Mouse (Mus musculus): ENCODE results near the gene Otogl. TPM values are rescaled to one million over a fixed set of nuclear protein-coding genes. Genes with fewer than 3 reads are reported as not detected.

Gene Otogl
- polyA plus RNA-seq, 1 experiment from 2014 or later: 0.01 TPM

- 37% methylated on average over 4 of the region's 4 CpGs for WGBS (ENCODE audit: insufficient replicate concordance)
- H3K4me1 ChIP-seq (ENCODE audit: control insufficient read depth, low read depth, low read length): no peaks in the 10 kb centered on the region; the same call in 1 of the 2 replicates
- ATAC-seq (ENCODE audit: low read depth): no peak
- no peak overlapping the region for H3K4me2 ChIP-seq (ENCODE audit: low read depth, low read length)
- no peak overlapping the region for H3K27ac ChIP-seq (ENCODE audit: low read length)
- no peaks in the 10 kb centered on the region for H3K9me3 ChIP-seq (replicated peaks; ENCODE audit: control insufficient read depth, low read length)
- H3K9ac ChIP-seq (ENCODE audit: low read depth, low read length): no peak overlapping the region
- no peak overlapping the region for H3K4me3 ChIP-seq (ENCODE audit: low read depth, low read length)
- H3K27me3 ChIP-seq (ENCODE audit: control insufficient read depth, insufficient read depth, low read depth, low read length): no peaks in the 10 kb centered on the region
- no peaks in the 10 kb centered on the region for H3K36me3 ChIP-seq (ENCODE audit: control insufficient read depth, insufficient read depth)
Measured at GRCm38 (mm10) chr10:107941188-107941900, 29.4 kb upstream of the Otogl start.

- no peaks in the 10 kb centered on the region for H3K27me3 ChIP-seq (ENCODE audit: control insufficient read depth, insufficient read depth, low read depth, low read length)
- 63% methylated on average over 6 of the region's 6 CpGs for WGBS (ENCODE audit: insufficient replicate concordance)
- no peak overlapping the region for H3K4me2 ChIP-seq (ENCODE audit: low read depth, low read length)
- no peak overlapping the region for H3K9ac ChIP-seq (ENCODE audit: low read depth, low read length)
- no peak overlapping the region for H3K4me3 ChIP-seq (ENCODE audit: low read depth, low read length)
- H3K36me3 ChIP-seq (ENCODE audit: control insufficient read depth, insufficient read depth): no peaks in the 10 kb centered on the region
- H3K9me3 ChIP-seq (replicated peaks; ENCODE audit: control insufficient read depth, low read length): no peaks in the 10 kb centered on the region
- H3K4me1 ChIP-seq (ENCODE audit: control insufficient read depth, low read depth, low read length): no peaks in the 10 kb centered on the region; the same call in 1 of the 2 replicates
- no peak overlapping the region for H3K27ac ChIP-seq (ENCODE audit: low read length)
- ATAC-seq (ENCODE audit: low read depth): no peak
Measured at GRCm38 (mm10) chr10:107940302-107940701, 28.4 kb upstream of the Otogl start.

- Histone ChIP-seq H3K4me2 (ENCODE audit: low read depth, low read length) (no peak overlapping the region), H3K36me3 (ENCODE audit: control insufficient read depth, insufficient read depth) (no peaks in the 10 kb centered on the region), H3K9ac (ENCODE audit: low read depth, low read length) (no peak overlapping the region), H3K27me3 (ENCODE audit: control insufficient read depth, insufficient read depth, low read depth, low read length) (no peaks in the 10 kb centered on the region), H3K4me1 (ENCODE audit: control insufficient read depth, low read depth, low read length) (no peaks in the 10 kb centered on the region; the same call in 1 of the 2 replicates), H3K27ac (ENCODE audit: low read length) (no peak overlapping the region), H3K4me3 (ENCODE audit: low read depth, low read length) (no peak overlapping the region), H3K9me3 (replicated peaks; ENCODE audit: control insufficient read depth, low read length) (no peaks in the 10 kb centered on the region)
- no peak for ATAC-seq (ENCODE audit: low read depth)
- WGBS (ENCODE audit: insufficient replicate concordance): 72% methylated on average over 6 of the region's 6 CpGs
Measured at GRCm38 (mm10) chr10:107939821-107940220, 27.9 kb upstream of the Otogl start.

DNA sequence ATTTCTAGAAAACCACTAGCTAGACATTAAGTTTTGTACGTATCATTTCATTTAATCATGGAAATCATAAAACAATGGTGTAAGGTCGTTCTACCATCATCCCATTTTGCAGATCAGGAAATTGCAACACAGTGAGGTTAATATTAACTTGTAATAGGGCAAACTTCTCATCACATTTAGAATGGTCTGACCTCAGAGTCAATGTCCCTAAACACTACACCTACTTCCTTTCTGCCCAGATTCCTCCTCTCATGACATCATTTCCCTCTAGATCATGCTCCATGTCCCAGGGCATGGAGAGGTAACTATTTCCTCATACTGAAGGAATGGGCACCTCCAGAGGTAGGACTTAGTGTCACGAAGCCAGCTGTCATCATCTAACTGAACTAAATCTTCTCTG is 22.1 kb upstream of the Otogl start:
- ATAC-seq (ENCODE audit: low read depth): no peak
- no peaks in the 10 kb centered on the region for H3K27me3 ChIP-seq (ENCODE audit: control insufficient read depth, insufficient read depth, low read depth, low read length)
- no peak overlapping the region for H3K4me3 ChIP-seq (ENCODE audit: low read depth, low read length)
- H3K9me3 ChIP-seq (replicated peaks; ENCODE audit: control insufficient read depth, low read length): no peaks in the 10 kb centered on the region
- 42% methylated on average over 3 of the region's 3 CpGs for WGBS (ENCODE audit: insufficient replicate concordance)
- no peaks in the 10 kb centered on the region for H3K4me1 ChIP-seq (ENCODE audit: control insufficient read depth, low read depth, low read length)
- no peak overlapping the region for H3K4me2 ChIP-seq (ENCODE audit: low read depth, low read length)
- no peak overlapping the region for H3K9ac ChIP-seq (ENCODE audit: low read depth, low read length)
- no peaks in the 10 kb centered on the region for H3K36me3 ChIP-seq (ENCODE audit: control insufficient read depth, insufficient read depth)
- H3K27ac ChIP-seq (ENCODE audit: low read length): no peak overlapping the region

DNA sequence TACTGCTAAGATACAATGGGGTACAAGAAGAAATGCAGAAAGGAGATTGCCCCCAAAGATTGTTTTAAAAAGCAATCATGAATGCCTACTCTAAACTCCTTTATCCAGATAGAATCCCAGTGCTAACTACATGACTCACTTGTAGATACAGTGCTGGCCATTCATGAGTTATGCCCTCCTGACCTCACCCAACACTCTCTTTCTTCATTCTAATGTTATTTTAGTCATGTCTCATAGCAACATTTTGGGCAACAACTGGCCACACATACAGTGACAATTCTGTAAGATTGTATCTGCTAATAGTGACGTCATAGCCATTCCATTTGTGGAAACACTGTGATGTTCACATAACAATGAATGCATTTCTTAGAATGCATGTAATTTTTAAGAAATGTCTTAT is 21.6 kb upstream of the Otogl start:
- WGBS (ENCODE audit: insufficient replicate concordance): 47% methylated on average over 1 of the region's 1 CpGs
- no peaks in the 10 kb centered on the region for H3K4me1 ChIP-seq (ENCODE audit: control insufficient read depth, low read depth, low read length)
- H3K9me3 ChIP-seq (replicated peaks; ENCODE audit: control insufficient read depth, low read length): no peaks in the 10 kb centered on the region
- H3K4me2 ChIP-seq (ENCODE audit: low read depth, low read length): no peak overlapping the region
- no peak overlapping the region for H3K9ac ChIP-seq (ENCODE audit: low read depth, low read length)
- H3K4me3 ChIP-seq (ENCODE audit: low read depth, low read length): no peak overlapping the region
- no peaks in the 10 kb centered on the region for H3K36me3 ChIP-seq (ENCODE audit: control insufficient read depth, insufficient read depth)
- no peaks in the 10 kb centered on the region for H3K27me3 ChIP-seq (ENCODE audit: control insufficient read depth, insufficient read depth, low read depth, low read length)
- no peak for ATAC-seq (ENCODE audit: low read depth)
- H3K27ac ChIP-seq (ENCODE audit: low read length): no peak overlapping the region

DNA sequence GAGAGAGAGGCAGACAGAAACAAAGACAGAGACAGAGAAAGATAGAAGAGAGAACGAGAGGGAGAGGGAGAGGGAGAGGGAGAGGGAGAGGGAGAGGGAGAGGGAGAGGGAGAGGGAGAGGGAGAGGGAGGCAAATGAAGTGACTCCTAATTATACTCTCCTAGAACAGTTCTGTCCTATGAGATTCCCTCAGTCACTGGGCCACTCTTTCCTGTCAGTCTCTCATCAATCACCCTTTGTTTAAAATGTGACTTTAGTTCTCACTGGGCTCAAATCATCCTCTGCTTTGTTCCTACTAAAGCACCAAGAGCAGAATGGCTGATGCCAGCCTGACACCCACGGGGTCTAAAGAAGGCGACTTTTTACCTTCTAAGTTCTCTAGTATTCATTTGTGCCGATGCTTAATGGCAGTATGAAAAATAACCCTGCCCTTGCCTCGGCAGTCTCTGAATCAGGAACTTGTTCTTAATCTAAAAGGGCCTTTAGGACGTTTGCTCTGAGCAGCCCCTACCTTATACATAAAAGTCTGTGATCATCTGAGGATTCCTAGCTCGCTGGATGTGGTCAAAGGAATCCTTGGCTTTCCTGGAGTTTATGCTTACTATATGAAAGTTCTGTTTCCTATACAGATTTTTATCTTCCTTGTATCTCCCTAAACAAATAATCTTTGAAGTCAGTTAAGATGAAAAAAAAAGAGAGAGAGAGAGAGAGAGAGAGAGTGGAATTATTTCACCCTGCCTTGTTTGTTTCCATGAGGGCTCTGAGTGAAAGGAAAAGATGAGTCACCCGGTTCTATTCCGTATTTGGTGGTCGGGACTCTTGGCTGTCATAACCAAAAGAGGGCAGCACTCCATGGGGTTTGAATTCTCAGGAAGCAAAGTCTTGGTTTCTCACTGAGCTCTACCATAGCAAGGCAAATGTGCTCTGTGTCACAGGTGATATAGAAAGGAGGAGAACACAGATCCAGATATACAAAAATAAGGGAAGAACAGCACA is 20.2 kb upstream of the Otogl start:
- no peaks in the 10 kb centered on the region for H3K27me3 ChIP-seq (ENCODE audit: control insufficient read depth, insufficient read depth, low read depth, low read length)
- peak; percentile 54 for ATAC-seq (ENCODE audit: low read depth)
- H3K4me1 ChIP-seq (ENCODE audit: control insufficient read depth, low read depth, low read length): no peaks in the 10 kb centered on the region
- H3K9me3 ChIP-seq (replicated peaks; ENCODE audit: control insufficient read depth, low read length): no peaks in the 10 kb centered on the region
- H3K36me3 ChIP-seq (ENCODE audit: control insufficient read depth, insufficient read depth): no peaks in the 10 kb centered on the region
- H3K4me3 ChIP-seq (ENCODE audit: low read depth, low read length): no peak overlapping the region
- 20% methylated on average over 10 of the region's 10 CpGs for WGBS (ENCODE audit: insufficient replicate concordance)
- H3K9ac ChIP-seq (ENCODE audit: low read depth, low read length): no peak overlapping the region
- H3K27ac ChIP-seq (ENCODE audit: low read length): no peak overlapping the region
- H3K4me2 ChIP-seq (ENCODE audit: low read depth, low read length): no peak overlapping the region

DNA sequence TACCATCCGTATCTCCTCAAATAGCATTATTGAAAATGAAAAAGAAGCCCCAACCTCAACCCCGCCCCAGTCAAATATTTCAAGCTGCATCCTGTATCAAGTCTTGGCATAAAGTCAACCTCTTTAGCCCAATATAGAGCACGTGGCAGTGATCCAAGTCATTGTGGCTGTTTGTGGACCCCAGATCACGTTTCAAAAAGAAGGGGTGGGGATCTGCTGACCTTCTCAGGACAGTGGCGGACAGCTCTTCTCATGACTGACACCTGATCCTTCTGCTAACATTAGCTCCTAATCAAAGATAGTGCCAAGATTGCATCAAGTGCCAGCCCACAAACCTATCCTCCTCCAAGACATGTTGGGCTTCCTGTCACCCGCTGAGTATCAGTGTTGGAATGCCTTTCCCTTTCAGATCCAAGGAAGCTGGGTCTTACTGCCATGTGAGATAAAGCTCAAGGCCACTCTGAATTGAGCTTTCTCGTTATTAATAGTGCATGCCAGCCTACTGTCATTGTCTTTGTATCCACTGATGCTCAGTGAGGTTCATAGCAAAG is 18.6 kb upstream of the Otogl start:
- ATAC-seq (ENCODE audit: low read depth): 0 out of 2 replicates have a peak, but pooled peaks have one; percentile 11
- H3K9me3 ChIP-seq (replicated peaks; ENCODE audit: control insufficient read depth, low read length): no peaks in the 10 kb centered on the region
- 42% methylated on average over 7 of the region's 7 CpGs for WGBS (ENCODE audit: insufficient replicate concordance)

GRCm38 (mm10) chr10:107925306-107925705 is 13.4 kb upstream of the Otogl start:
- Histone ChIP-seq H3K4me1 (ENCODE audit: control insufficient read depth, low read depth, low read length) (no peaks in the 10 kb centered on the region), H3K9me3 (replicated peaks; ENCODE audit: control insufficient read depth, low read length) (no peaks in the 10 kb centered on the region), H3K4me2 (ENCODE audit: low read depth, low read length) (no peak overlapping the region), H3K27me3 (ENCODE audit: control insufficient read depth, insufficient read depth, low read depth, low read length) (no peaks in the 10 kb centered on the region), H3K9ac (ENCODE audit: low read depth, low read length) (no peak overlapping the region), H3K4me3 (ENCODE audit: low read depth, low read length) (no peak overlapping the region), H3K36me3 (ENCODE audit: control insufficient read depth, insufficient read depth) (no peaks in the 10 kb centered on the region), H3K27ac (ENCODE audit: low read length) (no peak overlapping the region)
- ATAC-seq (ENCODE audit: low read depth): no peak

More for the DNA sequence above, 18.6 kb upstream of the Otogl start:
- no peak overlapping the region for H3K4me3 ChIP-seq (ENCODE audit: low read depth, low read length)
- H3K36me3 ChIP-seq (ENCODE audit: control insufficient read depth, insufficient read depth): no peaks in the 10 kb centered on the region
- no peak overlapping the region for H3K9ac ChIP-seq (ENCODE audit: low read depth, low read length)
- no peak overlapping the region for H3K4me2 ChIP-seq (ENCODE audit: low read depth, low read length)
- no peaks in the 10 kb centered on the region for H3K4me1 ChIP-seq (ENCODE audit: control insufficient read depth, low read depth, low read length)
- H3K27me3 ChIP-seq (ENCODE audit: control insufficient read depth, insufficient read depth, low read depth, low read length): no peaks in the 10 kb centered on the region
- H3K27ac ChIP-seq (ENCODE audit: low read length): no peak overlapping the region

All from liver, embryonic 16.5 days (tissue).